Mouse (Mus musculus): ENCODE data around the gene Srd5a2.
"Not testable (repeated sequence)": the region's sequence is repeated elsewhere in the genome, so short reads cannot be mapped to it uniquely, and the experiment has no call there.

Gene Srd5a2

DNA sequence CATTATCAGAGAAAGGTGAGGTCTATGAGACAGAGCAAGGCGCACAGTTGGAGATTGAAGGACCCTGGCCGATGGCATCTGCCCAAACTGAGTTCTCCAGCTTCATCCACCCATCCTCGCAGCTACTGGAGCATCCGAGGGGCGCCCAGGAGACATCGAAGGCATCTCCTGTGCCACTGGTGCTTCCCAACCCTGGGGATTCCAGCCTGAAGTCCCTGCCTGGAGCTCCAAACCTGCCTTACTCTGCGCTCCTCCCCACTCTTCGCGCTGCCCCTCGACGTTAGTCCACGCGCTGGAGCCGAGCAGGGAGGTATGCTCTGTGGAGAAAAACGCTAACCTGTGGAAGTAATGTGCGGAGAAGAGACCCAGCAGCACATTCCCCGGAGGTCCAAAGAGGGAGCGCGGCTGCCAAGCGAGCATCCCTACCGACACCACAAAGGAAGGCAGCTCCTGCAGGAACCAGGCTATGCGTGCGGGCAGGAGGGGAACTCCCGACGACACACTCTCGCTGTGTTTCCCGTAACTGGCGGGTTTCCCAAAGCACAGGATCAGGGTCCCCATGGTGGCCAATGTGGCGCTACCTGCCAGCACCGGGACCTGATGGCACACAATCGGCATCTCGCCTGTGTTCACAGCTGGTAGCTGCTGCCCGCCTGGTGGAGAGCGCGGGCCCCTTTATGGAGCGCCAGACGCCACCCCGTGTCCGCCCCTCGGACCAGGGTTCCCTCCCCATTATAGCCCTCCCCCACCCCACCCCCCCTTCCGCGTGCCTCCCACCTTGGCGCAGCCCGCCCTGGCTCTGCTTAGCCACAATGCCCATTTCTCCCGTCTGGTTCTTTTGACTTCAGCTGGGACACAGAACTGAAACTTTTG lies at the start of gene Srd5a2:
Gene Srd5a2 (minus strand): TSS at position 707 of the 873 bp plus-strand sequence.
- in situ Hi-C loops (cut with MboI, MseI) = loop anchor here in 1 of 2 experiments (10.0 kb wide), 1 partner anchor 713 kb away; no protein-coding TSS in a partner anchor

DNA sequence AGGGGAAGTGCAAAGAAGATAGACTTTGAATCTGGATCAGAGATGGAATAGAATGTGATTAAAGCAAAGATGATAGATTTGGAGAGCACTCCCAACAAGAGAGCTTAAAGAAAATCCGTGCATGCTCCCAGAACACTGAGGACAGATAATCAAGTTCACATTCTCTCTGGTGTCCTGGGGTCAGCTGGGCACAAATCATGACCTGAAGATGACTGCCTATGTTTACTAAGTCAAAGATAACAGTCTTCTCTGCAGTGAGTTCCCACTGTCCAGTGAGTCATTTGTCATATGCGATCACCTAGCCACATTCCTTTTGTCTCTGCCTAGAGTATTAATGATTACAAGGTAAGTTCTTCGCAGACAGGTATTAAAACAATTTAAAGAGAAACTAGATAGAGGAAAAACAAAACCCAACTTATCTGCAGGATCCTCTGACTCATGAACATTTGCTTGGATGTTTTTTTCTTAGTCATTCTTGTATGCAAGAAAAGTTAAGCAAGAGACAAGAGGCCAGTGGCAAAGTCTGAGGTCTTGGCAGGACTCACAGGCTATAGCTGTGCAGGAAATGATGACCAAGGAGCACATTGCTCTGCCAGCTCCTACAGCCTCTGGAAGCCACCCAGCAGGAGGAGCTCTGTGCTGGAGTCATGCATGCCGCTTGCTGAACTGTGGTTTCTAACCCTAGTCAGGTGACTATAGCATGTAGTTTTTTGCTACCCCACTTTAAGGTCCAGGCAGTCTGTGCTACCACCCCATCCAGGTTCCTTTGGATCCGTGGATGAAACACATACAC lies 41.4 kb upstream of the Srd5a2 start:
- in situ Hi-C loops (cut with MboI, MseI) = loop anchor here in 1 of 2 experiments (10.0 kb wide), 1 partner anchor 1356 kb away; no protein-coding TSS in a partner anchor

DNA sequence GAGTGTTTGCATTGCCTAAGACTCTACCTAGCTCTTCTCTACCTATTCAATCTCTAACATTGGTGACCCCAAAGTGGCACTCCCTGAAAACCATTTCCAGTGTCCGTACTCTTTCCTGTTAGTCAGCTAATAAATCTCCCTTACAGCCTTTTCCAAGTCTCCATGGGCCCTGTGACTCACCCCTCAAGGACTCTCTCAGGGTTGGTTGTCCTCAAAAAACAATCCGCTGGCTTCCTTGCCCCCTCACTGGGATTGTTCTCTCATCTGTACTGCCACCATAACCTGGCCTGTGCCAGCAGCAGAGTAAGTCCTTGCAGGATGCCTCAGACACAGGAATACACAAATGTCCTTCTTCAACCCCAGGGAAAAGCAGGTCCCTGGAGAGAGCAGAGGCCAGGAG lies 40.3 kb upstream of the Srd5a2 start:
- in situ Hi-C loops (cut with MboI, MseI) = loop anchor here in 1 of 2 experiments (10.0 kb wide), 1 partner anchor 1357 kb away; no protein-coding TSS in a partner anchor

DNA sequence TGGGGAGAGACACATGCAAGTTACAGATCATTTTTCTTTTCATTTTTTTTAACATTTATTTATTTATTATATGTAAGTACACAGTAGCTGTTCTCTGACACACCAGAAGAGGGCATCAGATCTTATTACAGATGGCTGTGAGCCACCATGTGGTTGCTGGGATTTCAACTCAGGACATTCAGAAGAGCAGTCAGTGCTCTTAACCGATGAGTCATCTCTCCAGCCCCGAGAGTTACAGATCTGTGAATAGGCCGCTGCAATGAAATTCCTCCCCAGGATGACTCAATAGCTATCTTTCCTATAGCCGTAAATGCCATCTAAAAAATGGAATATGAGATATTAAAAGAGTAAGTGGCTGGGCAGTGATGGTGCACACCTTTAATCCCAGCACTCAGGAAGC lies 35.7 kb upstream of the Srd5a2 start:
- in situ Hi-C loops (cut with MboI, MseI) = loop anchor here in 1 of 2 experiments (10.0 kb wide), 1 partner anchor 1361 kb away; no protein-coding TSS in a partner anchor

DNA sequence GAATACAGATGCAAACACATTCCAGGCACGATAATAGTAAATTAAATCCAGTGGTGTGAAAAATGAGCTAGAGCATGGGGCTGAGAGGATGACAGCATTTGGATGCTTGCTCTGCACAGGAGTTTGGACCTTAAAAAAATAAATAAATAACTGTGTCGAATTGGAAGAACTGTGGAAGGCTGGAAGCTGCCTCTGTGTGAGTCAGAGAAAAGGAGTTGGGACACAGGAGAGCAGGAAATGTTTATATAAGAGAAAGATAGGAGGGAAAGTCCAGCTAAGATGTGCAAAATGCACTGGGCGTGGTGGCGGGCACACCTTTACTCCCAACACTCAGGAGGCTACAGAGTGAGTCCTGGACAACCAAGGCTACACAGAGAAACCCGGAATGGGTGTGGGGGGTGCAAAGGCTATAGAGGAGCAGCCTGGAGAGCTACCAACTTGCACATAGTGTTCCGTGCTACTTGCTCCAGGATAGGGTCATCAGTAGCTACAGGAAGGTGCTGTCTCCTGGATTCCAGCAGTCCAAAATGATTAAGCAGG lies 32.4 kb upstream of the Srd5a2 start:
- in situ Hi-C loops (cut with MboI, MseI) = loop anchor here in 1 of 2 experiments (10.0 kb wide), 1 partner anchor 1365 kb away; no protein-coding TSS in a partner anchor

DNA sequence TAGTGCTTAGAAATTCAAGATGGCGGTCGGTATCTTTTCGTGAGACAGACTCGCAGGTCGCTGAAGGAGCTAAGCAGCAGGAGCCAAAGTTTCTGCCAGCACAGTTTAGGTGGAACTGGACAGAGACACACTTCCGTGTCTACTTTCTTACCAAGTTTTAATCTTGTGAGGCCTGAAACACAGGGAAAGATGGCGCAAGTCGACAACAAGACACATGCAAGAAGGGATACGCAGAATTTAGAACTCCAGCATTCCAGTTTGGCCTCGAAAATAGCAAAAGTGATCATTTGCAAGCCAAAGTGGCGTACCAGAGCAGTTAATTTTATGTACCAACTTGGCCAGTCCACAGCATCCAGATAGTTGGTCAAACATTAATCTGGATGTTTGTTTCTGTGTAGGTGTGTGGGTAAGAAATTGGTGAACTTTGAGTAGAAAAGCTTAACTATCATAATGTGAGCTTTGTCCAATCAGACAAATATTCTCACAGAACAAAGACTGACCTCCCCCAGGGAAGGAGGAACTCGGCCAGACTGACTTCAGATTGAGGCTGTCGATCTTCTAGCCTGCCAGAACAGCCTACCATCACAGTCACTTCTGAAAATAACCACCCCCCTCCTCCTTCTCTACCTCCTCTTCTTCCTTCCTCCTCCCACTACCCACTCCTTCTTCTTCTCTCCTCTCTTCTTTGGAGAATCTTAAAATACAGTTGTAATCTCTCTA lies 31.2 kb upstream of the Srd5a2 start:
- in situ Hi-C loops (cut with MboI, MseI) = no loop called here

DNA sequence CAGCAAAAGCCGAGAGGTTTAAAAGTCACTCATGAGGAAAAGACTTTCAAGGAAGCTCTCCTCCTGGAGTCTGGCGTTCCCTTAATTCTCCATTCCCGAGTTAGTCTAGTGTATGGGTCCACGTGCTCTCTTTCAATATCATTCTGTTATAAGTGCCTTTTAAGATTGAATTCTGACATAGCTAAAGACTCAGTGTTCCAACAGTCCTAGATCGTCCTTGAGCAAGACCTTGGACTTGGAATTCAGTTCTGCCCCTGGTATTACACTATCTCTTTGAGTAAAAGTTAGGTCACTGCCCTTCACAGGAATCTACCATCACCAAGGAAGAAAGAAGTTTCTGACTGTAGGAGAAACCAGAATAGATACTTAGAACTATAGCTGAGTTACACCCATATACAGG lies 25.4 kb upstream of the Srd5a2 start:
- in situ Hi-C loops (cut with MboI, MseI) = not testable (repeated sequence)

DNA sequence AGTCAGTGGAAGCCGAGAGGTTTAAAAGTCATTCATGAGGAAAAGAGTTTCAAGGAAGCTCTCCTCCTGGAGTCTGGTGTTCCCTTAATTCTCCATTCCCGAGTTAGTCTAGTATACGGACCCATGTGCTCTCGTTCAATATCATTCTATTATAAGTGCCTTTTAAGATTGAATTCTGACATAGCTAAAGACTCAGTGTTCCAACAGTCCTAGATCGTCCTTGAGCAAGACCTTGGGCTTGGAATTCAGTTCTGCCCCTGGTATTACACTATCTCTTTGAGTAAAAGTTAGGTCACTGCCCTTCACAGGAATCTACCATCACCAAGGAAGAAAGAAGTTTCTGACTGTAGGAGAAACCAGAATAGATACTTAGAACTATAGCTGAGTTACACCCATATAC lies 15.0 kb upstream of the Srd5a2 start:
- in situ Hi-C loops (cut with MboI, MseI) = not testable (repeated sequence)

DNA sequence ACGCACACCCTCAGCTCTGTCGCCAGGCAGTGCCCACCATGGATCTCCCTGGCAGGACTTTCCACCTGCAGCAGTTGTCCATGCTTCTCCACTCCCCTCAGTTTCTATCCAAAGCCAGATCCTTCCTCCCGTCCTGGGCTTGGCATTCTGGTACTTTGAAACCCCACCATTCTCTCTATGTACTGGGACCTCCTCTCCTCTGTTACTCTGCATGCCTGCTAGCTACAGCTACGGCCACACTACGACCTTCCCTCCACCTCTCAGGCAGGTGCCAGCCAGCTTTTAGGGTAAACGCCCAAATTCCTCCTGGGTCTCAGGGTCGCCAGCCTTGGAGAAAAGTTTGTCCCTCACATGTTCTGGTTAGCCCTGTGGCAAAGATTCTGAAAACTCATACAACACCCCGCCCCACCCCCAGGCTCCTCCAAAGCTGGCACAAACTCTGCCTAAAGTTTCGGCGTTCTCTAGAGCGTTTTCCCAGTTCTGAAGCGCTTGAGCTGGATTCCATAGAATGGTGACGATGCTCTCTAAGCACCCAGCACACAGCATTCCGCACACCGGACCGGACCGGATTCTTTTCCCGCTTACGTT lies 607 bp upstream of the Srd5a2 start:
- in situ Hi-C loops (cut with MboI, MseI) = loop anchor here in 1 of 2 experiments (10.0 kb wide), 1 partner anchor 714 kb away; no protein-coding TSS in a partner anchor

DNA sequence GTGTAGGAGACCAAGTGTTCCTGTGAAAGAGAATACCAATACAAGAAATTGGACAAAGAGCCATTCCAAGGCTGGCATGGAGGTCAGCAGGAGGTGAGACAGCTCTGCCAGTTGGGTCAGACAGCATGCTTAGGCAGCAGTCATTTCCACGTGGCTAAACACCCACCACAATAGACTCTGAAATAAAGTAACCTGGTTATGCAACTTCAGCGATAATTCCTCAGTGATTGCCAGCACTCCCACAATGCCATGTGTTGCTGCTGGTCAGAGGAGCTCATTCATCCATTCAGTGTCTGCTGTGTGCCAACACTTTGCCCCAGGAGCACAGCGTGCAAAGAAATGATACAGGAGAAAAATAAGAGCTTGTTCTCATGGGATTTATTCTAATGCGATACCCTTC lies 4.0 kb downstream of the Srd5a2 start:
- in situ Hi-C loops (cut with MboI, MseI) = loop anchor here in 1 of 2 experiments (10.0 kb wide), 1 partner anchor 709 kb away; no protein-coding TSS in a partner anchor

DNA sequence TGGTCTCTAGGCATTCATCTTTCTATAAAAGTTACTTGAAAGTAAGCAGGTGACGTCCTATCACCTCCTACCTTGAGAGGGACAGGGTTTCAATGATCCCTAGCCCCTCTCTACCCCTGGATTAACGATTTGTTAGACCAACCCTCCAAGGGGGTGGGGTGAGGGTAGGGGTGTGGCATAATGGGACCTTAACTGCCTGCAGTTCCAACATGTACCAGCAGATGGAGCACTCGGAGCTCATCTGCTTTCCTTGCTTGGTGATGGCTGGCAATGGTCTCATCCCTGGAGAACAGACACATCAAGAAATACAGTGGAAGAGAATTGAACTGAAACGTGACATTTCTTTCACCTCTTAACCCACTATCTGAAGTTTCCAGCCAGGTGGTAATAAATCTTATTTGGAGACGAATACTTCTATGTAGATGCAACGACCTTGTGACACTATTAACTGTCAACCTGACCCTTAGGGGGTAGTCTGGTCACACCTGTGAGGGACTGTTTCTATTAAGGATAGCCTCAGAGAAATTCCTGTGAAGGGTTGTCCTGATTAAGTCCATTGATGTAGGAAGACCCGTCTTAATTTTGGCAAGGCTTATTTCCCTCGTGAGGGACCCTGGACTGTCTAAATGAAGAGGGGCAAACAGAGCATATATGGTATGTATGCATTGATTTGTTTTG lies 27.1 kb downstream of the Srd5a2 start:
- in situ Hi-C loops (cut with MboI, MseI) = loop anchor here (5.0 to 10.0 kb wide), 2 partner anchors 93 to 114 kb away; no protein-coding TSS in a partner anchor

DNA sequence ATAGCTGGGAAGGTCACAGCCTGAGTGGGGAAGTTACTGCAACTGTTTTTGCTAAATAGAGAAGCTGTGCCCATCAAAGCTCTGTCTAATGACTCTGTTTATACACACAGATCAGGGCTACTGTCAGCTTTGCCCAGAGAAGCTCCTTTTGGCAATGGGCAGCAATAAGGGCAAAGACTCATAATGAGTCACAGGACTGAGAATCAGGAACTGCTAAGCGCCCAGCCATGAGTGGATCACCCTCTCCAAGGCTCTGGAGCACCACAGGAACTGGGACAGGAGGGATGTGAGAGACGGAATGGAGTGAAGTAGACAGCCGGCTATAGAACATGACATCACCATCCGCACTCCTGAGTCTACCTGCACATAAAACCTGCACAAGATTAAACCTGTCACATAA lies 29.4 kb downstream of the Srd5a2 start:
- in situ Hi-C loops (cut with MboI, MseI) = no loop called here

DNA sequence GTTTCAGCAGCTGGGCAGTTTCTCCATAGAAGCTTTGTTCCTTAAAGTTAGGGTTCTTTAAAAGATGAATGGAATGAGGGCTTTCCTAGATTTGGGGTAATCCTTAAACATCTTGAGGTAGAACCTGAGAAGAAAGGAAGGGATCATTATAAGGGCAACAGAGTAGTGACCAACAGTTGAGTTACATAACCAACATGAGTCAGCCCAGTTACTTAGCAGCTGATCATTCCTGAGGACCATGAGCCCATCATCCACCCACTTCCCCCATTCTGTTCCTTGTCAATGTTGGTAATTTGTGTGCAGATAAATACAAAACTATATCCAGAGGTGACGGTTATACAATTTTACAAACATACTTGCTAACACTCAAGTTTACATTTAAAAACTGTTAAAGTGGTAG lies 30.1 kb downstream of the Srd5a2 start:
- in situ Hi-C loops (cut with MboI, MseI) = no loop called here

DNA sequence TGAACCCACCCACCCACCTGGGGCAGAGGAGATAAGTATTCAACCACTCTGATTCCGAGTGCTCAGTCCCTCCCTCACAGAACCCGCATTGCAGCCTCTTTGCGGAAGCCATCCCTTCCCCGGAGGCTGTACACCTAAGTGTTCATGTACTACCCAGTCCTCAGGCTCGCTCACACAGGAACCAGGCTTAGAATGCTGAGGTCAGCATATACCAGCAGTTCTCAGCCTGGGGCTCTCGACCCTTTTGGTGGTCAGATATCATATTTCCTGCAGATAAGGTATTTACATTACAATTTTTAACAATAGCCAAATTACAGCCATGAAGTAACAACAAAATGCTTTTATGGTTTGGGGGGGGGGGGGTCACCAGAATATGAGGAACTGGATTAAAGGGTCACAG lies 32.6 kb downstream of the Srd5a2 start:
- in situ Hi-C loops (cut with MboI, MseI) = no loop called here

DNA sequence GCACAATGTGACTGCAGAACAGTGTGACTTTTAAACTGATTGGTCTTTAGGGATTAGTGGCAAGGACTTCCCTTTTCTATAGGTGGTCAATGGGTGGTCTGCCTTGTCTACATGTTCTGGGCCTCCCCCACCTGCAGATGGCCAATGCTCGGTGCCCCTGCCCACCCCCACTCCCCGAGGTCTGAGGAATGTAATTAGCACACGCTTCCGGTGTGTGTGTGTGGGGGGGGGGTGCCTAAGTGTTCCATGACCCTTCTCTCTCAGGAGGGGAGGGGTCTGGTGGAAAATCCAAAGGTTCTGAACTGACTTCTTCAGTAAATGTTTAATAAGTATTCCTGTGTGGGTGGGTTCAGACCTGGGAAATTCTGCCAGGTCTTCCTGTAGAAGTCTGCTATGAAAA lies 39.0 kb downstream of the Srd5a2 start:
- in situ Hi-C loops (cut with MboI, MseI) = no loop called here

DNA sequence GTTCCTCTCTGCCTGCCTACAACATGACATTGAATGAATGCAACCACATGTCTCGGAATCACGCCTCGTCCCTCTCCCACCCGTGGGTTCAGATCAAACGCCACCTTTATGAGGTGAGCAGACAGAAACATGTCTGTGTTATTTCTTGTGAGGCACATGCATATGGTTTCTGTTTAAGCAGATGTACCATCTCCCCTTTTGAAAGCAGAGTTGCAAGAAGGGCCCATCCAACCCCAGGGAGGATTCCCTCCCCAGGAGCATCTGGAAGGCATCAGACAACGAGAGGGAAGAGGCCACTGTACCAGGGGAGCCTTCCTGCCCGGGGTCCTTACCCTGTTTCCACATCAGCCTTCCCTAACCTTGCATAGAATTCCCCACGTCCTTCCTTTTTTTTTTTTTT lies 40.7 kb downstream of the Srd5a2 start:
- in situ Hi-C loops (cut with MboI, MseI) = no loop called here

DNA sequence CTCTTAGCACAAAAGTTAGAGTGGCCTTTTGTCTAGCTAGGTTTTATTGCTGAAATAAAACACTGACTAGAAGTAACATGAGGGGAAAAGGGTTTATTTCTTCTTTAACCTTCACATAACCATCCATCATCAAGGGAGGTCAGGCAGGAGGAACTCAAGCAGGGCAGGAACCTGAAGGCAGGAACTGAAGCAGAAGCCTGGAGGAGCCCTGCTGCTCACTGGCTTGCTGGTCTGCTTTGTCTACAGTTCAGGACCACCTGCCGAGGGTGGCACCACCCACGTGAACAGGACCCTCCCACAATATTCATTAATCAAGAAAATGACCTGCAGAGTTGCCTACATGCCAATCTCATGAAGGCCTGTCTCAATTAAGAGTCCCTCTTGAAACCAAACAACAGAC lies 45.3 kb downstream of the Srd5a2 start:
- in situ Hi-C loops (cut with MboI, MseI) = no loop called here

DNA sequence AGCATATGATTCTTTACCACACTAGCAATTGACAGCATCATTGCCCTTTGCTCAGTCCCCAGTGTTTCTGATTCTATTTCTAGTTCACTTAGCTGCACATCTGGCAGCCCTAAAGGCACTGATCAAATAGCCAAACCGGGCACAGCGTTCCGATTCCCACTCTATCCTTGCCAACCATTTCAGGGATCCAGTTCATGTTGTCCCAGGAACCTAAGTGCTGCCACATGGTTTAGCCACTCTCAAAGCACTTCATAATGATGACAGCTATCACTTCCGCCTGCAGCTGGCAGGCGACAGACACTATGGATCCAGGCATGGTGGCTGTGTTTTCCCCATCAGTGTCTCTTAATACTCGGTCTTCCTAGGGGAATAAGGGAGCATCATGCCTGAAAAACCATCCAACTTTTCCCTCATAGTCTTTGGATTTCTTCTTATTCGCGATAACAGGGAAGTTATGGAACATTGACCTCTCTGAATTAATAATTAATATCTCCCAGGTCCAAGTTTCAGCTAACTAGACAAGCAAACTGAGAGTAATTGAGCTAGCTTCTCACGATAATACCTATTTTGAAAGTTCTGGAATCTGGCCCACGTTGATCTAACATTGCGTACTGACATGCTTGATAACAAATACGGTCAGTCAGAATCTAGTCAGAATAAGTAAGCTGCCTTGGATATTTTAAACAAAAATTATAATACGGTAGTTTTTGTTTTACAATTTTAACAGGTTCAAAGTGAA lies 51.6 kb downstream of the Srd5a2 start:
- in situ Hi-C loops (cut with MboI, MseI) = no loop called here

DNA sequence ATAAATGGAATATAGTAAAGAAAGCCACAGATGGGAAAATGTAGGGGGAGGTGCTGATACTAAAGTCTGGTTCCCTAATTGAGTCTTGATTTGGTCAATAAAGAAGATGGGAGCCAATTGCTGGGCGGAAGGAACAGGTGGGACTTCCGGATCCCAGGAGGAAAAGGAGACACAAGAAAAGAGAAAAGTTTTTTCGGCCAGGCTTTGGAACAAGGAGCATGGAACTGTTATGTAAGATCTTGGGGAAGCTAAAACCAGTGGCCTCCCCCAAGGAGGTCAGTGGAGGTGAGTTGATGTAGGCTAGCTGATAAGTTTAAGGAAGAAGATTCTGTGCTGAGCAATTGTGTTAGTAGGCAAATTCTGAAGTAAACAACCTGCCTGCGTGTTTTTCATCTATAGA lies 56.5 kb downstream of the Srd5a2 start:
- in situ Hi-C loops (cut with MboI, MseI) = no loop called here
